Mouse (Mus musculus) ES-E14 (cell line): ENCODE measurements around the gene Rcsd1.

ENCODE experiments used
- HCFC1 ChIP-seq: IDR thresholded peaks from 2 replicates; pipeline ENCODE4 v1.6.1; 2012; ENCODE audit warnings: low read length, inconsistent platforms, borderline replicate concordance; ENCODE audit not compliant: insufficient read depth
- MAFK ChIP-seq: IDR thresholded peaks from 2 replicates; pipeline ENCODE4 v1.6.1; 2014; ENCODE audit warnings: mild to moderate bottlenecking, low read depth, low read length, inconsistent platforms; ENCODE audit not compliant: insufficient read depth

DNA sequence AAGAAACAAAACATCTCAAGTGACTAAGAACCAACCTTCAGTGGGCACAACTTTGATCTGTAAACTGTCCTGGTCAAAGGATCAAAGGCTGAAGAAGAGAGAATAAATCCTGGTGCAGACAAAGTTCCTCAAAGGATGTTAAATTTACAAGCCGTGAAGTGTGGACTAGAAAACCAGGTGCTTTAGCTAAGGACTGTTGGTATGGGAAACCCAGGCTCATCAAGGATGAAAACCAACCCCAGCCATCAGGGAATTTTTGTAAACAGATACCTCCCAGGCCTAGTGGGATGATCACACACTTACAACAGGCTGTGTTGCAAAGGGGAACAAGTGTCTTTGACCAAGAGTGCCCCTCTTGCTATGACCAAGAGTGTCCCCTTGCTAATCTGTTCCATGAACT is 29.4 kb upstream of the Rcsd1 start:
- TF ChIP-seq MAFK (no peak), HCFC1 (no peak)
